Mouse (Mus musculus) CH12.LX (cell line): ENCODE data around the gene Btg1. TPM values are rescaled to one million over a fixed set of nuclear protein-coding genes. Genes with fewer than 3 reads are reported as not detected.

ENCODE experiments used
- DNase-seq: peaks from one replicate; pipeline ENCODE4 v3.0.0-alpha.2; 2013; ENCODE audit errors: extremely low read depth
- H3K27ac ChIP-seq: 2 replicates; pipeline ENCODE4 v1.5.1; 2012; ENCODE audit warnings: low read depth, mild to moderate bottlenecking, control low read depth, moderate library complexity; ENCODE audit not compliant: insufficient read depth
- H3K27me3 ChIP-seq: replicated peaks from 2 replicates; pipeline ENCODE3; 2012; ENCODE audit warnings: inconsistent platforms
- H3K36me3 ChIP-seq, 2 experiments: replicated peaks in 1 of 2; 2 replicates each; pipeline versions ENCODE3 to v1.6.1; 2012; ENCODE audit warnings: inconsistent platforms in 1 of 2, low read length in 1 of 2, mild to moderate bottlenecking in 1 of 2, mixed read lengths in 1 of 2, moderate library complexity in 1 of 2; ENCODE audit not compliant: control insufficient read depth in 1 of 2, insufficient read depth in 1 of 2
- H3K4me1 ChIP-seq, 2 experiments: 2 replicates each; pipeline ENCODE4 v1.6.1; 2012; ENCODE audit warnings: inconsistent platforms in 1 of 2, moderate library complexity in 1 of 2; ENCODE audit not compliant: insufficient read depth in 2 of 2, control insufficient read depth in 1 of 2
- H3K4me2 ChIP-seq: 2 replicates; pipeline ENCODE4 v1.6.1; 2012; ENCODE audit warnings: low read depth, mild to moderate bottlenecking, control low read depth; ENCODE audit not compliant: poor library complexity, insufficient read depth, severe bottlenecking
- H3K4me3 ChIP-seq, 3 experiments: fragments of 150-350 bp in 1 of 3; sonication (generic) in 1 of 3; replicated peaks in 1 of 3; 2 replicates each; pipeline versions ENCODE3 to v1.5.1; 2011 to 2012; ENCODE audit warnings: low read depth in 2 of 3, low read length in 2 of 3, mild to moderate bottlenecking in 2 of 3, moderate library complexity in 2 of 3, control low read depth in 1 of 3, improper control_type of control experiment in 1 of 3, inconsistent platforms in 1 of 3, mixed read lengths in 1 of 3; ENCODE audit not compliant: poor library complexity in 1 of 3
- H3K79me2 ChIP-seq: replicated peaks from 2 replicates; pipeline ENCODE4 v1.6.1; 2012; ENCODE audit warnings: mild to moderate bottlenecking, moderate library complexity; ENCODE audit not compliant: control insufficient read depth, poor library complexity, insufficient read depth, severe bottlenecking; ENCODE audit errors: extremely low read depth
- H3K9ac ChIP-seq: 2 replicates; pipeline ENCODE4 v1.6.1; 2012; ENCODE audit warnings: low read depth, mild to moderate bottlenecking, control low read depth, moderate library complexity; ENCODE audit not compliant: insufficient read depth
- H3K9me3 ChIP-seq: replicated peaks from 2 replicates; pipeline ENCODE3; 2012; ENCODE audit warnings: low read length, inconsistent platforms, mixed read lengths
- CHD2 ChIP-seq: IDR thresholded peaks from 2 replicates; pipeline ENCODE4 v1.6.1; 2011; ENCODE audit warnings: low read length, improper control_type of control experiment
- E2F4 ChIP-seq: IDR thresholded peaks from 2 replicates; pipeline ENCODE4 v1.6.1; 2011; ENCODE audit warnings: low read depth, low read length, improper control_type of control experiment; ENCODE audit not compliant: insufficient replicate concordance
- ELF1 ChIP-seq: IDR thresholded peaks from 2 replicates; pipeline ENCODE4 v1.6.1; 2014; ENCODE audit warnings: low read depth, mild to moderate bottlenecking, inconsistent platforms, low read length, improper control_type of control experiment
- IRF4 ChIP-seq: IDR thresholded peaks from 2 replicates; pipeline ENCODE4 v1.6.1; 2014; ENCODE audit warnings: low read depth, mild to moderate bottlenecking, inconsistent platforms, low read length, improper control_type of control experiment
- JUND ChIP-seq: conservative IDR thresholded peaks from 2 replicates; pipeline ENCODE4 v1.6.1; 2011; ENCODE audit warnings: low read depth, low read length, improper control_type of control experiment
- KAT2A ChIP-seq: IDR thresholded peaks from 2 replicates; pipeline ENCODE4 v1.6.1; 2012; ENCODE audit warnings: low read length, improper control_type of control experiment, inconsistent platforms; ENCODE audit not compliant: insufficient replicate concordance
- MYC ChIP-seq: IDR thresholded peaks from 2 replicates; pipeline ENCODE4 v1.6.1; 2011; ENCODE audit warnings: low read depth, mild to moderate bottlenecking, improper control_type of control experiment, low read length
- NELFE ChIP-seq: IDR thresholded peaks from 2 replicates; pipeline ENCODE4 v1.6.1; 2011; ENCODE audit warnings: low read depth, low read length, improper control_type of control experiment
- NRF1 ChIP-seq: IDR thresholded peaks from 2 replicates; pipeline ENCODE4 v1.6.1; 2014; ENCODE audit warnings: low read depth, mild to moderate bottlenecking, inconsistent platforms, low read length, improper control_type of control experiment, moderate library complexity
- PAX5 ChIP-seq: IDR thresholded peaks from 2 replicates; pipeline ENCODE4 v1.6.1; 2012; ENCODE audit warnings: low read length, inconsistent platforms, mixed read lengths
- SIN3A ChIP-seq: IDR thresholded peaks from 2 replicates; pipeline ENCODE4 v1.6.1; 2012; ENCODE audit warnings: low read length, improper control_type of control experiment, inconsistent platforms
- SMC3 ChIP-seq: IDR thresholded peaks from 2 replicates; pipeline ENCODE4 v1.6.1; 2011; ENCODE audit warnings: low read depth, low read length, improper control_type of control experiment
- TCF12 ChIP-seq: IDR thresholded peaks from 2 replicates; pipeline ENCODE4 v1.6.1; 2014; ENCODE audit warnings: low read depth, mild to moderate bottlenecking, inconsistent platforms, low read length, improper control_type of control experiment
- ZC3H11A ChIP-seq: IDR thresholded peaks from 2 replicates; pipeline ENCODE4 v1.6.1; 2012; ENCODE audit warnings: low read depth, mild to moderate bottlenecking, inconsistent platforms, low read length, improper control_type of control experiment
- ZKSCAN1 ChIP-seq: IDR thresholded peaks from 2 replicates; pipeline ENCODE4 v1.6.1; 2012; ENCODE audit warnings: low read depth, inconsistent platforms, low read length, improper control_type of control experiment, borderline replicate concordance
- ZNF384 ChIP-seq: IDR thresholded peaks from 2 replicates; pipeline ENCODE4 v1.6.1; 2012; ENCODE audit warnings: low read depth, low read length, improper control_type of control experiment, inconsistent platforms
- dilution Hi-C: fragments of 300-500 bp; cut with MboI; formaldehyde crosslinking; loops from 2 replicates; pipeline ENCODE4 v1.14.3; 2020; ENCODE audit warnings: low sequenced_read_pairs; ENCODE audit not compliant: extremely low pct_unique_long_range_greater_than_20kb, extremely low pct_ligation_motif_present
- in situ Hi-C: fragments of 300-500 bp; cut with MboI; formaldehyde crosslinking; loops from 3 replicates; pipeline ENCODE4 v1.14.3; 2019; ENCODE audit warnings: low sequenced_read_pairs, low pct_ligation_motif_present, low pct_unique_long_range_greater_than_20kb, mixed read lengths
- polyA plus RNA-seq: library from polyadenylated mRNA; unstranded; fragments of >175 nt; gene quantifications from 2 replicates; pipeline ENCODE4 v1.2.1, GENCODE M21; 2012; ENCODE audit warnings: low read depth; ENCODE audit not compliant: insufficient read length
- total RNA-seq, 2 experiments: library from RNA; depleted of rRNA; stranded (reverse); fragments of 300-350 nt in 1 of 2; fragments of >200 nt in 1 of 2; gene quantifications; 2 replicates each; pipeline ENCODE4 v1.2.3; 2012 to 2014

The Btg1 gene
- total and polyA plus RNA-seq, 3 experiments = 15.8 to 25.1 (median 20.5) TPM

GRCm38 (mm10) chr10:96648161-96648561 lies 31.4 kb downstream of the Btg1 start:
- no peak overlapping the region for H3K4me3 ChIP-seq
- no peaks in the 10 kb centered on the region for H3K79me2 ChIP-seq
- peaks cover 0 to 6% of the 10 kb centered on the region in 2 experiments; a peak in 2 of 4 replicates for H3K4me1 ChIP-seq
- dilution Hi-C loops = no loop called here
- H3K9me3 ChIP-seq = no peaks in the 10 kb centered on the region
- no peak overlapping the region for H3K27ac ChIP-seq
- no peak overlapping the region for H3K4me2 ChIP-seq
- no peak for DNase-seq
- H3K36me3 ChIP-seq = no peaks in the 10 kb centered on the region
- in situ Hi-C loops = loop anchor here (25.0 kb wide), 1 partner anchor 514 kb away; no protein-coding TSS in a partner anchor
- no peaks in the 10 kb centered on the region for H3K27me3 ChIP-seq
- TF ChIP-seq SIN3A = no peak
- no peak for TF ChIP-seq NRF1
- TF ChIP-seq ZKSCAN1 = no peak
- H3K9ac ChIP-seq = no peak overlapping the region

GRCm38 (mm10) chr10:96649524-96649923 lies 32.7 kb downstream of the Btg1 start:
- Histone ChIP-seq H3K27ac (no peak overlapping the region), H3K4me3 (no peak overlapping the region), H3K4me1 (peaks cover 0 to 6% of the 10 kb centered on the region in 2 experiments; a peak in 2 of 4 replicates), H3K9me3 (no peaks in the 10 kb centered on the region), H3K27me3 (no peaks in the 10 kb centered on the region), H3K36me3 (no peaks in the 10 kb centered on the region), H3K4me2 (no peak overlapping the region), H3K79me2 (no peaks in the 10 kb centered on the region), H3K9ac (no peak overlapping the region)
- TF ChIP-seq SMC3 (no peak), KAT2A (no peak), E2F4 (no peak), ZNF384 (no peak), NRF1 (no peak), JUND (no peak), IRF4 (no peak), PAX5 (no peak), ZC3H11A (no peak), TCF12 (no peak), NELFE (no peak), CHD2 (no peak), ELF1 (no peak), MYC (no peak)
- no peak for DNase-seq
- in situ Hi-C loops = loop anchor here (25.0 kb wide), 1 partner anchor 513 kb away; no protein-coding TSS in a partner anchor
- dilution Hi-C loops = no loop called here
